Mouse (Mus musculus) thymus, adult 2 months (tissue): ENCODE results near the gene Cbx8. TPM values are rescaled to one million over a fixed set of nuclear protein-coding genes. Genes with fewer than 3 reads are reported as not detected.

Experiments used
- DNase-seq: peaks from one replicate; pipeline ENCODE4 v3.0.0; 2021
- H3K27ac ChIP-seq: fragments of 200-500 bp; 2 replicates; pipeline ENCODE4 v1.5.1; 2012; ENCODE audit warnings: low read length, control low read depth; ENCODE audit not compliant: control insufficient read depth, insufficient read depth
- H3K27me3 ChIP-seq: fragments of 200-500 bp; 2 replicates; pipeline ENCODE4 v1.6.1; 2012; ENCODE audit warnings: mild to moderate bottlenecking, low read length, moderate library complexity, mixed read lengths; ENCODE audit not compliant: control insufficient read depth, insufficient read depth
- H3K36me3 ChIP-seq: fragments of 200-500 bp; 2 replicates; pipeline ENCODE4 v1.6.1; 2012; ENCODE audit warnings: mild to moderate bottlenecking, low read length, moderate library complexity; ENCODE audit not compliant: control insufficient read depth, insufficient read depth
- H3K4me1 ChIP-seq: fragments of 200-500 bp; replicated peaks from 2 replicates; pipeline ENCODE4 v1.6.1; 2012; ENCODE audit warnings: low read length; ENCODE audit not compliant: control insufficient read depth, insufficient read depth
- H3K4me3 ChIP-seq: fragments of 200-500 bp; 2 replicates; pipeline ENCODE4 v1.5.1; 2012; ENCODE audit warnings: mild to moderate bottlenecking, low read length, control low read depth, moderate library complexity; ENCODE audit not compliant: control insufficient read depth, insufficient read depth
- CTCF ChIP-seq: fragments of 200-500 bp; IDR thresholded peaks from 2 replicates; pipeline ENCODE4 v1.5.1; 2012; ENCODE audit warnings: mild to moderate bottlenecking, control low read depth, low read length, moderate library complexity, borderline replicate concordance; ENCODE audit not compliant: control insufficient read depth, poor library complexity, insufficient read depth; ENCODE audit errors: extremely low read depth
- POLR2A ChIP-seq: fragments of 200-500 bp; IDR thresholded peaks from 2 replicates; pipeline ENCODE4 v1.6.1; 2012; ENCODE audit warnings: mild to moderate bottlenecking, low read length, control low read depth, moderate library complexity; ENCODE audit not compliant: control insufficient read depth, poor library complexity, insufficient read depth; ENCODE audit errors: extremely low read depth
- WGBS: fragments of 180-500 bp; shearing (Covaris S2); methylation state at CpG from one replicate; pipeline ENCODE4 v1.1.7; 2018; 5-methylcytosine and 5-hydroxymethylcytosine counted together
- polyA plus RNA-seq: library from polyadenylated mRNA; depleted of rRNA; stranded (reverse); fragments of >200 nt; gene quantifications from 2 replicates; pipeline ENCODE4 v1.2.3, GENCODE M21; 2012; rRNA removed

Gene Cbx8
- polyA plus RNA-seq, 1 experiment = 8.2 TPM

- TF ChIP-seq CTCF = no peak
- no peak for TF ChIP-seq POLR2A
- Histone ChIP-seq H3K27ac (no peak overlapping the region), H3K4me1 (peaks cover 9% of the 10 kb centered on the region; the same call in 1 of the 2 replicates), H3K4me3 (no peak overlapping the region), H3K27me3 (peaks cover 3% of the 10 kb centered on the region; the same call in 1 of the 2 replicates), H3K36me3 (no peaks in the 10 kb centered on the region)
- WGBS = 21% methylated on average over 26 of the region's 26 CpGs
- no peak for DNase-seq
Measured at GRCm38 (mm10) chr11:118999361-118999804, 41.4 kb downstream of the Cbx8 start.

GRCm38 (mm10) chr11:118998540-118999265 lies 42.1 kb downstream of the Cbx8 start:
- H3K27me3 ChIP-seq = peaks cover 3% of the 10 kb centered on the region; the same call in 1 of the 2 replicates
- peaks cover 15% of the 10 kb centered on the region for H3K4me1 ChIP-seq
- no peak for TF ChIP-seq POLR2A
- TF ChIP-seq CTCF = peak; percentile 83
- no peak overlapping the region for H3K27ac ChIP-seq
- no peaks in the 10 kb centered on the region for H3K36me3 ChIP-seq
- no peak overlapping the region for H3K4me3 ChIP-seq
- 24% methylated on average over 30 of the region's 30 CpGs for WGBS
- peak; percentile 83 for DNase-seq

- no peak overlapping the region for H3K27ac ChIP-seq
- no peak for DNase-seq
- H3K4me1 ChIP-seq = peaks cover 28% of the 10 kb centered on the region
- H3K4me3 ChIP-seq = no peak overlapping the region
- peaks cover 3% of the 10 kb centered on the region; the same call in 1 of the 2 replicates for H3K27me3 ChIP-seq
- WGBS = 66% methylated on average over 3 of the region's 3 CpGs
- no peaks in the 10 kb centered on the region for H3K36me3 ChIP-seq
- no peak for TF ChIP-seq CTCF
- no peak for TF ChIP-seq POLR2A
Measured at GRCm38 (mm10) chr11:118997182-118997581, 43.6 kb downstream of the Cbx8 start.

GRCm38 (mm10) chr11:118995448-118995847 lies 45.3 kb downstream of the Cbx8 start:
- TF ChIP-seq POLR2A (no peak), CTCF (no peak)
- 87% methylated on average over 4 of the region's 4 CpGs for WGBS
- peaks cover 34% of the 10 kb centered on the region for H3K4me1 ChIP-seq
- DNase-seq = no peak
- no peak overlapping the region for H3K27ac ChIP-seq
- H3K27me3 ChIP-seq = peaks cover 3% of the 10 kb centered on the region; the same call in 1 of the 2 replicates
- H3K4me3 ChIP-seq = no peak overlapping the region
- H3K36me3 ChIP-seq = no peaks in the 10 kb centered on the region

GRCm38 (mm10) chr11:118992781-118993180 lies 48.0 kb downstream of the Cbx8 start:
- H3K27ac ChIP-seq = peak overlapping the region; percentile 75
- peak; percentile 85 for DNase-seq

GRCm38 (mm10) chr11:118987999-118988398 lies 52.8 kb downstream of the Cbx8 start, which contains the start of gene Enpp7:
TSS of gene Enpp7 (plus strand) at chr11:118988188.
- no peak within 1 kb of the TSS for H3K4me3 ChIP-seq

More at GRCm38 (mm10) chr11:118992781-118993180, 48.0 kb downstream of the Cbx8 start:
- Histone ChIP-seq H3K27me3 (no peaks in the 10 kb centered on the region), H3K4me3 (no peak overlapping the region), H3K36me3 (no peaks in the 10 kb centered on the region), H3K4me1 (peaks cover 24% of the 10 kb centered on the region)
- WGBS = 3% methylated on average over 3 of the region's 3 CpGs
- TF ChIP-seq POLR2A (no peak), CTCF (no peak)

More at GRCm38 (mm10) chr11:118987999-118988398, 52.8 kb downstream of the Cbx8 start, which contains the start of gene Enpp7:
- Histone ChIP-seq H3K36me3 (no peaks in the 10 kb centered on the region), H3K27ac (no peak within 1 kb of the TSS), H3K27me3 (no peaks in the 10 kb centered on the region), H3K4me1 (peaks cover 16% of the 10 kb centered on the region)
- DNase-seq = no peak
- TF ChIP-seq CTCF (no peak), POLR2A (no peak)
- WGBS = 94% methylated on average over 10 of the region's 10 CpGs

Other genes with a start within 250 kb of the Cbx8 start
- gene Rbfox3, start 129.4 kb downstream of the Cbx8 start, polyA plus RNA-seq = 0.32 and 0.50 TPM in 2 replicates
- gene Enpp7, start 52.8 kb downstream of the Cbx8 start, polyA plus RNA-seq = 0.11 and 0.17 TPM in 2 replicates
- gene Cbx2, start 18.0 kb downstream of the Cbx8 start, polyA plus RNA-seq = 20.6 and 22.5 TPM in 2 replicates
- gene Cbx4, start 45.3 kb upstream of the Cbx8 start, polyA plus RNA-seq = 54.7 and 56.8 TPM in 2 replicates
- 10.8 and 12.0 TPM in 2 replicates for gene Tbc1d16, start 187.5 kb upstream of the Cbx8 start, polyA plus RNA-seq
- gene Ccdc40, start 187.6 kb upstream of the Cbx8 start, polyA plus RNA-seq = 1.8 and 2.5 TPM in 2 replicates
- gene Gaa, start 226.9 kb upstream of the Cbx8 start, polyA plus RNA-seq = 80.0 and 94.8 TPM in 2 replicates